In genomic region chr11:121652547-121653305, GRCm38 (mm10) we compare ENCODE assay signal across 8 mouse cellular contexts. TPM values are rescaled to one million over a fixed set of nuclear protein-coding genes. Genes with fewer than 3 reads are reported as not detected.
DNase-seq lines count a peak whose midpoint lies in the region; ATAC-seq and TF ChIP-seq lines count a peak whose summit lies in the region.

No protein-coding gene starts in this region.

- TF ChIP-seq POLR2A in spleen, adult 2 months (IDR thresholded peaks at IDR 0.05; ENCODE audit: low read depth, low read length): no peak

- no peaks in the 10 kb centered on the region for H3K9me3 ChIP-seq in embryonic facial prominence, embryonic 14.5 days (ENCODE audit: control insufficient read depth, low read length)
- H3K9me3 ChIP-seq in kidney, embryonic 14.5 days (ENCODE audit: control insufficient read depth, low read length): no peaks in the 10 kb centered on the region

- no peak for ATAC-seq in cerebellum, adult (ENCODE audit: insufficient number of reproducible peaks, low FRiP score, low TSS enrichment)
- no peak for ATAC-seq in embryonic facial prominence, embryonic 14.5 days (ENCODE audit: low read depth)
- ATAC-seq in kidney, embryonic 14.5 days (ENCODE audit: low FRiP score, low TSS enrichment): 0 out of 2 replicates have a peak, but pooled peaks have one; percentile 49

- peak; percentile 62; the same call in 1 of the 2 replicates for TF ChIP-seq CTCF in spleen, adult 2 months (IDR thresholded peaks at IDR 0.05; ENCODE audit: extremely low read depth, insufficient read depth, insufficient read length, insufficient replicate concordance)

- H3K4me3 ChIP-seq in embryonic facial prominence, embryonic 14.5 days (ENCODE audit: low read depth, low read length): no peak overlapping the region
- H3K4me3 ChIP-seq in kidney, embryonic 14.5 days (ENCODE audit: low read length): no peak overlapping the region
- no peak overlapping the region for H3K4me3 ChIP-seq in spleen, adult 2 months (ENCODE audit: extremely low read depth, insufficient read depth, insufficient read length)

- peak; percentile 45 for DNase-seq in cerebellum, adult 11 months
- DNase-seq in 416B (ENCODE audit: low read depth): peak; percentile 78
- DNase-seq in adrenal gland, postnatal 25 days: peak; percentile 71
- peak; percentile 72 for DNase-seq in embryonic facial prominence, embryonic 14.5 days (ENCODE audit: low spot score)
- DNase-seq in lung, postnatal 36 days: peak; percentile 88
- DNase-seq in spleen, adult 2 months (ENCODE audit: low read depth in 1 of 2, low spot score in 2 of 2): peak; percentile 28 to 54

- peaks cover 5% of the 10 kb centered on the region for H3K4me1 ChIP-seq in embryonic facial prominence, embryonic 14.5 days (ENCODE audit: control insufficient read depth, insufficient read depth, low read length)
- no peaks in the 10 kb centered on the region for H3K4me1 ChIP-seq in kidney, embryonic 14.5 days (ENCODE audit: control insufficient read depth, insufficient read depth, low read length)
- H3K4me1 ChIP-seq in spleen, adult 2 months (ENCODE audit: control insufficient read depth, insufficient read depth, insufficient read length): peaks cover 4% of the 10 kb centered on the region

- no peak overlapping the region for H3K4me2 ChIP-seq in embryonic facial prominence, embryonic 14.5 days (ENCODE audit: low read depth, low read length)
- no peak overlapping the region for H3K4me2 ChIP-seq in kidney, embryonic 14.5 days (replicated peaks; ENCODE audit: low read depth, low read length)

- no peak overlapping the region for H3K9ac ChIP-seq in embryonic facial prominence, embryonic 14.5 days (ENCODE audit: low read depth, low read length)
- H3K9ac ChIP-seq in kidney, embryonic 14.5 days (ENCODE audit: low read depth, low read length): no peak overlapping the region

- H3K27ac ChIP-seq in embryonic facial prominence, embryonic 14.5 days (replicated peaks; ENCODE audit: low read depth, low read length): 0 out of 2 replicates have a peak overlapping the region, but pooled peaks have one; percentile 3
- H3K27ac ChIP-seq in kidney, embryonic 14.5 days (ENCODE audit: low read depth, low read length): no peak overlapping the region
- no peak overlapping the region for H3K27ac ChIP-seq in spleen, adult 2 months (ENCODE audit: insufficient read depth, low read length)

- H3K36me3 ChIP-seq in embryonic facial prominence, embryonic 14.5 days (ENCODE audit: control insufficient read depth, insufficient read depth, low read length): peaks cover 16% of the 10 kb centered on the region; the same call in 1 of the 2 replicates
- H3K36me3 ChIP-seq in kidney, embryonic 14.5 days (ENCODE audit: control insufficient read depth, insufficient read depth, low read length): no peaks in the 10 kb centered on the region
- H3K36me3 ChIP-seq in spleen, adult 2 months (ENCODE audit: control insufficient read depth, insufficient read depth, low read length): peaks cover 4% of the 10 kb centered on the region; the same call in 1 of the 2 replicates

- no peaks in the 10 kb centered on the region for H3K27me3 ChIP-seq in embryonic facial prominence, embryonic 14.5 days (replicated peaks; ENCODE audit: control insufficient read depth, insufficient read depth, low read length)
- no peaks in the 10 kb centered on the region for H3K27me3 ChIP-seq in kidney, embryonic 14.5 days (ENCODE audit: control insufficient read depth, insufficient read depth, low read length)
- no peaks in the 10 kb centered on the region for H3K27me3 ChIP-seq in spleen, adult 2 months (ENCODE audit: control insufficient read depth, insufficient read depth, low read length)

- WGBS in embryonic facial prominence, embryonic 14.5 days: 52% methylated on average over 10 of the region's 10 CpGs
- WGBS in kidney, embryonic 14.5 days: 52% methylated on average over 10 of the region's 10 CpGs
- WGBS in spleen, adult 2 months: 56% methylated on average over 10 of the region's 10 CpGs

RNA-seq across cellular contexts. Expression of gene B3gntl1, which starts 20.2 kb away (rescaled TPM):
- total RNA-seq in adrenal gland, postnatal 25 days (2021): 14.9 and 16.9 TPM in 2 replicates
- polyA plus RNA-seq in embryonic facial prominence, embryonic 14.5 days (2014; fragmentation: Nextera tagmentation; extraction: Ambion mirVana): 6.8 and 8.5 TPM in 2 replicates
- polyA plus RNA-seq in kidney, embryonic 14.5 days (2014; fragmentation: Nextera tagmentation; extraction: Ambion mirVana): 5.6 and 7.6 TPM in 2 replicates
- 7.8 and 8.1 TPM in 2 replicates for polyA plus RNA-seq in spleen, adult 2 months (2012; rRNA removed)

RNA-seq across cellular contexts. Expression of gene Metrnl, which starts 48.6 kb away (rescaled TPM):
- 27.6 and 33.6 TPM in 2 replicates for total RNA-seq in adrenal gland, postnatal 25 days (2021)
- polyA plus RNA-seq in embryonic facial prominence, embryonic 14.5 days (2014; fragmentation: Nextera tagmentation; extraction: Ambion mirVana): 41.6 and 58.0 TPM in 2 replicates
- 15.6 and 18.3 TPM in 2 replicates for polyA plus RNA-seq in kidney, embryonic 14.5 days (2014; fragmentation: Nextera tagmentation; extraction: Ambion mirVana)
- 13.3 and 22.2 TPM in 2 replicates for polyA plus RNA-seq in spleen, adult 2 months (2012; rRNA removed)
